Mouse (Mus musculus) neural tube, embryonic 15.5 days (tissue): Measurements from ENCODE around the gene Neu3. TPM values are rescaled to one million over a fixed set of nuclear protein-coding genes. Genes with fewer than 3 reads are reported as not detected.

Experiments used
- ATAC-seq: fragments of 200-750 bp; cut with Nextera tagmentation; 2 replicates; pipeline ENCODE4 v1.8.0; 2017; ENCODE audit warnings: mild to moderate bottlenecking, moderate TSS enrichment, moderate library complexity; ENCODE audit not compliant: low FRiP score
- H3K27ac ChIP-seq: fragments of 300-500 bp; sonication (generic); replicated peaks from 2 replicates; pipeline ENCODE4 v1.5.1; 2015; ENCODE audit warnings: mild to moderate bottlenecking, inconsistent platforms
- H3K27me3 ChIP-seq: fragments of 300-500 bp; sonication (generic); replicated peaks from 2 replicates; pipeline ENCODE4 v1.6.1; 2015; ENCODE audit warnings: inconsistent platforms
- H3K36me3 ChIP-seq: fragments of 300-500 bp; sonication (generic); 2 replicates; pipeline ENCODE4 v1.6.1; 2015; ENCODE audit warnings: inconsistent platforms
- H3K4me1 ChIP-seq: fragments of 300-500 bp; sonication (generic); 2 replicates; pipeline ENCODE4 v1.6.1; 2015; ENCODE audit warnings: inconsistent platforms
- H3K4me2 ChIP-seq: fragments of 300-500 bp; sonication (generic); 2 replicates; pipeline ENCODE4 v1.6.1; 2015; ENCODE audit warnings: inconsistent platforms, mild to moderate bottlenecking, moderate library complexity
- H3K4me3 ChIP-seq: fragments of 300-500 bp; sonication (generic); replicated peaks from 2 replicates; pipeline ENCODE4 v1.5.1; 2015; ENCODE audit warnings: mild to moderate bottlenecking, inconsistent platforms
- H3K9ac ChIP-seq: fragments of 300-500 bp; sonication (generic); replicated peaks from 2 replicates; pipeline ENCODE4 v1.6.1; 2015; ENCODE audit warnings: mild to moderate bottlenecking, inconsistent platforms
- H3K9me3 ChIP-seq: fragments of 300-500 bp; sonication (generic); replicated peaks from 2 replicates; pipeline ENCODE4 v1.6.1; 2016; ENCODE audit warnings: inconsistent platforms
- WGBS: fragments of 180-500 bp; shearing (Covaris S2); methylation state at CpG from one replicate; pipeline ENCODE4 v1.1.7; 2015; ENCODE audit warnings: mixed read lengths; 5-methylcytosine and 5-hydroxymethylcytosine counted together
- polyA plus RNA-seq: library from polyadenylated mRNA; unstranded; fragments of >200 nt; fragmentation: Nextera tagmentation; extraction: Ambion mirVana; gene quantifications from 2 replicates; pipeline ENCODE4 v1.2.1, GENCODE M21; 2015

Gene Neu3
- polyA plus RNA-seq, 1 experiment from 2014 or later: 2.4 TPM

DNA sequence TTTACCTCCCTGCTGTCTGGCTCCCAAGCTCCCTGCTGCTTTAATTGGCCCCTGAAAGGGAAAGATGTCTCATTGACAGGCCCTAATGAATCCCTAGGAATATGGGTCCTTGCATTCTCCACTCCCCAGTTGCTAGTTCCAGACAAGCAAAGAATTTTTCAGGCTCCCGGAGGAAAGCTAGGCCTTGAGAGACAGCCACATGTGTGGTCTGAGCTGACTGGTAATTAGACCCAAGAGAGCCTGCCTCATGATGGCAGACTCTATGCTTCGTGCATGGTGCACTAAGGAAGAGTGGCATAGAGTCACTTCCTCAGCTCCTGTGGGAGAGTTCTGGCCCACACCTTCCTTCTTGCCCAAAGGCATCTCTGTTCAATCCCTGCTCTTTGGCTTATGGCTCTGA lies 40.3 kb downstream of the Neu3 start:
- H3K4me1 ChIP-seq: peaks cover 13% of the 10 kb centered on the region
- H3K27ac ChIP-seq: no peak overlapping the region; the same call in 1 of the 2 replicates
- 34% methylated on average over 2 of the region's 2 CpGs for WGBS
- no peaks in the 10 kb centered on the region for H3K27me3 ChIP-seq
- no peak overlapping the region for H3K4me2 ChIP-seq
- ATAC-seq: no peak
- no peaks in the 10 kb centered on the region for H3K36me3 ChIP-seq
- H3K9ac ChIP-seq: no peak overlapping the region
- no peaks in the 10 kb centered on the region for H3K9me3 ChIP-seq
- no peak overlapping the region for H3K4me3 ChIP-seq

DNA sequence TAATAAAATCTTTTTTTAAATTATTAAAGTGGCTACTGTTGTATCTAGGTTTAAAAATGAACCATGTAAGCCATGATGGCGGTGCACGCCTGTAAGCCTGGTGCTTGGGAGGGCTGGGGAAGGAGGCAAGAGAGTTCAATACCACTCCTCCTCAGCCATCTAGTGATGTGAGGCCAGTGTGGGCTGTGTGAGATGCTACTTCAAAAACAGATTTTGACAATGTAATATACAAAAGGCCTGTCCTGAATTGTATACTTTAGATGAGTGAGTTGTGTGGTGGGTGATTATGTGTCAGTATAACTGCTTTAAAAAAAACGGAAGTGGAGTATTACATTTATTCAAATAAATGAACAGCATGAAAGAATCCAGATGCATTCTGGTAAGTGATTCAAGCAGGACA lies 41.4 kb downstream of the Neu3 start:
- ATAC-seq: no peak
- no peak overlapping the region for H3K9ac ChIP-seq
- H3K36me3 ChIP-seq: no peaks in the 10 kb centered on the region
- 82% methylated on average over 3 of the region's 3 CpGs for WGBS
- no peaks in the 10 kb centered on the region for H3K9me3 ChIP-seq
- peaks cover 13% of the 10 kb centered on the region for H3K4me1 ChIP-seq
- no peak overlapping the region for H3K27ac ChIP-seq
- H3K27me3 ChIP-seq: no peaks in the 10 kb centered on the region
- H3K4me2 ChIP-seq: no peak overlapping the region
- H3K4me3 ChIP-seq: no peak overlapping the region

DNA sequence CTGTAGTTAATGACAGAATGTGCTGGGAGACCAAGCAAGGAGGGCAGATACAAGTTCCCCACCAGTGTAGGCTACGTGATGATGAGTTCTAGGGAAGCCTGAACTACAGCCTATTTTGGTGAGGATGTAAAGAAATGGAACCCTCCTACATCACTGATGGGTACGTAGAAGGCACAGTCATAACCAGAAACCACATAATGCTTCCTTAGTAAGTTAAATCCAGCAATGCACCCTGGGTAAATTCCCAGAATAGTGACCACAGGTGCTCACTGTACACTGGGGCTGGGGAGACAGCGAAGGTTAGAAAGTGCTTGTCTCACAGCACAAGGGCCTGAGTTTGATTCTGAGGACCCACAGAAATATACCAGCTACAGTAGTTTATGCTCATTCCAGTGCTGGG lies 42.7 kb downstream of the Neu3 start:
- peaks cover 7% of the 10 kb centered on the region; the same call in 1 of the 2 replicates for H3K4me1 ChIP-seq
- no peak overlapping the region for H3K4me3 ChIP-seq
- WGBS: 89% methylated on average over 3 of the region's 3 CpGs
- no peak overlapping the region for H3K9ac ChIP-seq
- no peak overlapping the region for H3K4me2 ChIP-seq
- no peaks in the 10 kb centered on the region for H3K27me3 ChIP-seq
- no peak for ATAC-seq
- H3K36me3 ChIP-seq: no peaks in the 10 kb centered on the region
- no peak overlapping the region for H3K27ac ChIP-seq
- H3K9me3 ChIP-seq: no peaks in the 10 kb centered on the region

DNA sequence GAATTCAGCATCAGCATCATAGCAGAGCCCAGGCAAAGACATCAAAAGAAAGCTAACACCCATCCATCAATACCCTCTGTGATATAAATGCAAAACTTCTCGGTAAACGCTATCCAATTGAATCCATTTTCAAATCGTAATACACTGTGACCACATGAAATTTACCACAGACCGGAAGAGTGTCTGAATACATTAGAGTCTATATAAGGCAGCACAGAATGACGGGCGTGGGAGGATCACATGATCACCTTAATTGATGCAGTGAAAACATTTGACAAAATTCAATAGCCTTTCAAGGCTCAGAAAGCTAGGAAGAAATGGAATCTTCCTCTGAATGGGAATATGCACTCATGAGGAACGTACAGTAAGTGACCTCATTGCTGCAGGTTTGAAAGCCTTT lies 44.8 kb downstream of the Neu3 start:
- H3K4me1 ChIP-seq: peaks cover 7% of the 10 kb centered on the region; the same call in 1 of the 2 replicates
- H3K36me3 ChIP-seq: no peaks in the 10 kb centered on the region
- WGBS: 85% methylated on average over 7 of the region's 7 CpGs
- ATAC-seq: no peak
- H3K27me3 ChIP-seq: no peaks in the 10 kb centered on the region
- no peaks in the 10 kb centered on the region for H3K9me3 ChIP-seq
- no peak overlapping the region for H3K27ac ChIP-seq
- no peak overlapping the region for H3K4me2 ChIP-seq
- no peak overlapping the region for H3K9ac ChIP-seq
- H3K4me3 ChIP-seq: no peak overlapping the region

DNA sequence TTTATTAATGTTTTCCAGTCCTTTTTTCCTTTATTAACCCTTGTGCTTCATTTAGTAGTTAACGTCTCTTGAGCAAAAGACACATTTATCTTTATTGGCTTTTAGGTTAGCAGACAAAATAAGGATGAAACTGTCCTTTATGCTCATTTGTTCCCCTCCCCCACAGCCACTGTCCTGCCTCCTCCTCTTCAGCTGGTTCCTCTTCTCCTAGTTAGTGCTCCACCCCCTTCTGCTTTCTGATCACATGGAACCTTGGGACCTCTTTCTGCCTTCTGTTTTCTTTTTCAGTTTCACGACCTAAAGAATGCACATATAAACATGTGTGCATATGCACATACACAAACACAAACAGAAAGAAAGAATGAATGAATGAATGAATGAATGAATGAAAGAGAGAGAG lies 46.3 kb downstream of the Neu3 start:
- Histone ChIP-seq H3K4me3 (no peak overlapping the region), H3K27ac (no peak overlapping the region), H3K27me3 (no peaks in the 10 kb centered on the region), H3K9ac (no peak overlapping the region), H3K4me1 (no peaks in the 10 kb centered on the region), H3K9me3 (no peaks in the 10 kb centered on the region), H3K4me2 (no peak overlapping the region), H3K36me3 (no peaks in the 10 kb centered on the region)
- 85% methylated on average over 2 of the region's 2 CpGs for WGBS
- ATAC-seq: no peak

DNA sequence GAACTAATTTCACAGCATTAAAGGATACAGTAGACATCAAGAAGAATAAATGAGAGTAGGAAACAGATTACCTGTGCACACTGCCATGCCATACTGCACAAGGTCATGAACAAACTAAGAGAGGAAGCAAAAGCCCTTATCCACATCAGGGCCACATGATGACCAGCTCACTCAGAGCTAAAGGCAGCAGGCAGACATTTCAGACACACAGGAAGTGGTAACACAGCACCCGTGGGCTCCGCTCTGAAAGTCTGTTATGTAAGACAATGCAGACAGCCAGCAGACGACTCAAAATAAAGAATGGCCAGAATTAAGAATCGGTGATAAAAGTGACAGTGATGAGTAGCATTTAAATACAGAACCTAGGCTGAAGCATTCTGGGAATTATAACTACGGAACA lies 46.8 kb downstream of the Neu3 start:
- Histone ChIP-seq H3K27ac (no peak overlapping the region), H3K4me3 (no peak overlapping the region), H3K9me3 (no peaks in the 10 kb centered on the region), H3K4me2 (no peak overlapping the region), H3K36me3 (no peaks in the 10 kb centered on the region), H3K4me1 (no peaks in the 10 kb centered on the region), H3K9ac (no peak overlapping the region), H3K27me3 (no peaks in the 10 kb centered on the region)
- ATAC-seq: no peak
- WGBS: 79% methylated on average over 5 of the region's 5 CpGs

DNA sequence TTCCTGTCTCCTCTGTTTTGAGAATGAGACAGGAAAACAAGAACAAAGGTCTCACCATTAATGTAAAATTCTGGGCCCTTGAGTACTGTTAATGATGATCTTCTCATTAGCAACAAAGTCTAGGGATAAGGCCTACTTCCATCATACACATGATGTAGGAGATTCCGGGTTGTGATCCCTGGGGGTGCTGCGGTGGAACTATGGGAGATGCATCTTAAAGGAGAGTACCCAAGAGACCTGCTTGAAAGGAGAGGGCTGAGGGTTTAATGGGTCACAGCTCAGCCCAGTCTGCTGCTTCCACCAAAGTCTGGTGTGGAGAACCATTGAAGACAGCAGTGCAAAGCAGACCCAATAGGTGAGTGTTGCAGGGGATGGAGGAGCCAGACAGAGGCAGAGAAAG lies 65.0 kb downstream of the Neu3 start, which contains the start of gene Olfr521:
TSS of gene Olfr521 (plus strand) at position 301 of the 400 bp plus-strand sequence.
- WGBS: 98% methylated on average over 2 of the region's 2 CpGs
- no peak within 1 kb of the TSS for H3K27ac ChIP-seq
- no peaks in the 10 kb centered on the region for H3K27me3 ChIP-seq
- H3K4me3 ChIP-seq: no peak within 1 kb of the TSS
- H3K4me1 ChIP-seq: no peaks in the 10 kb centered on the region
- peaks cover 6% of the 10 kb centered on the region for H3K9me3 ChIP-seq
- H3K9ac ChIP-seq: no peak within 1 kb of the TSS
- no peak for ATAC-seq
- no peak within 1 kb of the TSS for H3K4me2 ChIP-seq
- H3K36me3 ChIP-seq: no peaks in the 10 kb centered on the region

Other genes with a start within 250 kb of the Neu3 start
- 2.5 and 3.2 TPM in 2 replicates for gene Tpbgl, start 201.3 kb downstream of the Neu3 start, polyA plus RNA-seq
- 6.1 and 8.7 TPM in 2 replicates for gene Slco2b1, start 117.1 kb downstream of the Neu3 start, polyA plus RNA-seq
- not detected in 2 replicates for gene Olfr520, start 98.1 kb downstream of the Neu3 start, polyA plus RNA-seq
- gene Olfr521, start 64.9 kb downstream of the Neu3 start, polyA plus RNA-seq: not detected in 2 replicates
- 0.84 and 0.97 TPM in 2 replicates for gene Xrra1, start 30.7 kb upstream of the Neu3 start, polyA plus RNA-seq
- 284 and 313 TPM in 2 replicates for gene Spcs2, start 35.0 kb upstream of the Neu3 start, polyA plus RNA-seq
- 4.2 and 4.6 TPM in 2 replicates for gene Rnf169, start 152.0 kb upstream of the Neu3 start, polyA plus RNA-seq
- 0.28 and 0.37 TPM in 2 replicates for gene Chrdl2, start 177.8 kb upstream of the Neu3 start, polyA plus RNA-seq